Mouse (Mus musculus): ENCODE measurements around the gene Ly6g6f. TPM values are rescaled to one million over a fixed set of nuclear protein-coding genes. Genes with fewer than 3 reads are reported as not detected.

The Ly6g6f gene
- polyA plus RNA-seq, 1 experiment = 9.7 TPM

DNA sequence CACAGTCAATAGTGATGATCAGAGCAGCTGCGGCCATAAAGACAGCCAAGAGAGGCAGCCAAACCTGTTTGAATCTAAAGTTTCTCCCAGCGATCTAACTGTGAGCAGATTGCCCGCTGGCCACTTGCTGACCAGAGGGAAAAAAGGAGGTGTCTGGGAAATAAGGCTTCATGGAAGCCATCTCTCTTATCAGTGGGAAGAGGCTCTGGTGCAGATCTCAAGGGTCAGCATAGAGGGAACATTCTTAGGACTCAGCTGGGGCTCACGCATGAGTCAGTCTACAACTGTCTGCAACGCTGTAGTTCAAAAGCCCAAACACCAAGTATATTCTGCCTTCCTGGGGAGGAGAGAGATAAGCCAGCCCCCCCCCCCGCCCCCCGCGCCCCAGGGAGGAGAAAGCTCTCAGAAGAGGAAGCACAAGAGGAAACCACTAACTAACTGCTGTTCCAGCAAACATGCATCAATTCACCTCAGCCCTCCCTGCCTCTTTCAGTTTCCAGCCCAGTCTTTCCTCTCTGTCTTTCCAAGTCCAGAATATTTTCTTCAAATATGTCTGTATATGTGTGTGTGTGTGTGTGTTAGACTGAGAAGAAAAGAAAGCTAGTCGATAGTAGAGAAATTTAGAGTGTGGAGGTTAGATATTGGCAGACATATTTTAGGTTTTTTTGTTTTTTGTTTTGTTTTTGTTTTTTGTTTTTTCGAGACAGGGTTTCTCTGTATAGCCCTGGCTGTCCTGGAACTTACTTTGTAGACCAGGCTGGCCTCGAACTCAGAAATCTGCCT, 37.1 kb downstream of the Ly6g6f start:
- Histone ChIP-seq H3K4me1 (ENCODE audit: control insufficient read depth, insufficient read depth, insufficient read length) (peaks cover 26% of the 10 kb centered on the region), H3K27me3 (ENCODE audit: control insufficient read depth, insufficient read depth, low read length) (no peaks in the 10 kb centered on the region), H3K4me3 (ENCODE audit: extremely low read depth, insufficient read depth, insufficient read length) (peak overlapping the region; percentile 32; the same call in 1 of the 2 replicates), H3K27ac (ENCODE audit: insufficient read depth, low read length) (peak overlapping the region; percentile 91), H3K36me3 (ENCODE audit: control insufficient read depth, insufficient read depth, low read length) (peaks cover 8% of the 10 kb centered on the region)
- 2% methylated on average over 11 of the region's 11 CpGs for WGBS
- peak; percentile 41 to 47 for DNase-seq (ENCODE audit: low read depth in 1 of 2, low spot score in 2 of 2)
- TF ChIP-seq POLR2A (IDR thresholded peaks at IDR 0.05; ENCODE audit: low read depth, low read length) (no peak; the same call in 1 of the 2 replicates), CTCF (IDR thresholded peaks at IDR 0.05; ENCODE audit: extremely low read depth, insufficient read depth, insufficient read length, insufficient replicate concordance) (no peak)

DNA sequence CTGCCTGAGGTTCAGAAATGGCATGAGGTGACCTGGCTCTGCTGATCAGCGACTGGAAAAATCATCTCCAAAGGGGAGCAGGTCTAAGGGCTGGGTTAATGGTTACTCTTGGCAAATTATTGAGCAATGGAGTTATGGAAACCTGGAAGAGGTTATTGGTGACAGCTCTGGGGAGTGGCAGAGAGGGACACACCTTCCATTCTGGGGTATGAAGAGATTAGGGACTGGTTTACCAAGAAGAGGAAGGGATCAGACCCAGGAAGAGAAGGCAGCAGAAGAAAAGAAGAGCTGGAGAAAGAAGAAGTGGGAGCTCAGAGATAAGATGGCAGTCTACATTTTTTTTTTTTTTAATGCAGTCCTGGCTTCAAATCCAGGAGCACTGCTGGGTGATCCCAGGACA, 37.7 kb downstream of the Ly6g6f start:
- Histone ChIP-seq H3K36me3 (ENCODE audit: control insufficient read depth, insufficient read depth, low read length) (peaks cover 3% of the 10 kb centered on the region), H3K27ac (ENCODE audit: insufficient read depth, low read length) (peak overlapping the region; percentile 84), H3K4me1 (ENCODE audit: control insufficient read depth, insufficient read depth, insufficient read length) (peaks cover 25% of the 10 kb centered on the region), H3K27me3 (ENCODE audit: control insufficient read depth, insufficient read depth, low read length) (no peaks in the 10 kb centered on the region), H3K4me3 (ENCODE audit: extremely low read depth, insufficient read depth, insufficient read length) (peak overlapping the region; percentile 32; the same call in 1 of the 2 replicates)
- 22% methylated on average over 1 of the region's 1 CpGs for whole genome bisulfite sequencing
- DNase-seq (ENCODE audit: low read depth in 1 of 2, low spot score in 2 of 2) = no peak
- no peak for TF ChIP-seq POLR2A (IDR thresholded peaks at IDR 0.05; ENCODE audit: low read depth, low read length)
- TF ChIP-seq CTCF (IDR thresholded peaks at IDR 0.05; ENCODE audit: extremely low read depth, insufficient read depth, insufficient read length, insufficient replicate concordance) = no peak

DNA sequence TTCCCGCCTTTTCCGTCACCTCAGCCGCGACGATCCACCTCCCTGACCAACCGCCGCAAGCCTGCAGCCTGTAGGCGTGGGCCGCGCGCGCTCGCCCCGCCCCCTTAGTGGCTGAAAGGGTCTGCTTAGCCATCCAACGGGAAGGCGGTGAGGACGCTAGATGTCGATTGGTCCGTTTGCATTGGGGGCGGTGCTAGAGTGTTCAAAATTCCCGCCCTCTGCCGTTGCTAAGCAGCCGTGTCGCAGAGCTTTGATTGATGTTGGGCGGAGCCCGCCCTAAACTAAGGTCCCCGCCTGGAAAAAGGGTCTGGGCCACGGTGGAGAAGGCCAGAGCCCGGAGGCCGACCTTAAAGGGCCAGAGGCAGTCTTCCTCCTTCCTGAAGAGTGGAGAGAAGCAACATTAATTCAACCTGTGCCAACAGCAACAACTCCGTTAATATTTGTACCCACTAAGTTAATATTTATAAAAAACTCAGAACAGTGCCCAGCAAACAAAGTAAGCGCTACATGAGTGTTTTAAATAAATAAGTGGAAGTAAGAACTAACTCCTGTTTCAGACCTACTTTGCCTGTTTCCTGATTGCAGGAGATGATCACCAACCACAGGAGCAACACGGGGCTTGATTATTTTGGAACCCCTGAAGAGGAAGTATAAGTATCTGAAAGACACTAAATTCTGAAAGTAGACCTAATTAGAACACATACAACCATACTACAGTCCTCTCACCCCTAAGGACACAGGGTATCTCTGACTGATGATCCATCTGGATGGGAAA, 38.5 kb downstream of the Ly6g6f start, which contains the start of gene Msh5:
Gene Msh5 (minus strand): TSS at position 65 of the 775 bp plus-strand sequence.
- Histone ChIP-seq H3K36me3 (ENCODE audit: control insufficient read depth, insufficient read depth, low read length) (no peaks in the 10 kb centered on the region), H3K27ac (ENCODE audit: insufficient read depth, low read length) (peak within 1 kb of the TSS; percentile 84), H3K27me3 (ENCODE audit: control insufficient read depth, insufficient read depth, low read length) (no peaks in the 10 kb centered on the region), H3K4me1 (ENCODE audit: control insufficient read depth, insufficient read depth, insufficient read length) (peaks cover 19% of the 10 kb centered on the region), H3K4me3 (ENCODE audit: extremely low read depth, insufficient read depth, insufficient read length) (peak within 1 kb of the TSS; percentile 65)
- DNase-seq (ENCODE audit: low read depth in 1 of 2, low spot score in 2 of 2) = peak; percentile 95 to 96
- TF ChIP-seq POLR2A (IDR thresholded peaks at IDR 0.05; ENCODE audit: low read depth, low read length) = no peak
- TF ChIP-seq CTCF (IDR thresholded peaks at IDR 0.05; ENCODE audit: extremely low read depth, insufficient read depth, insufficient read length, insufficient replicate concordance) = no peak
- under 1% methylated on average over 33 of the region's 33 CpGs for WGBS

DNA sequence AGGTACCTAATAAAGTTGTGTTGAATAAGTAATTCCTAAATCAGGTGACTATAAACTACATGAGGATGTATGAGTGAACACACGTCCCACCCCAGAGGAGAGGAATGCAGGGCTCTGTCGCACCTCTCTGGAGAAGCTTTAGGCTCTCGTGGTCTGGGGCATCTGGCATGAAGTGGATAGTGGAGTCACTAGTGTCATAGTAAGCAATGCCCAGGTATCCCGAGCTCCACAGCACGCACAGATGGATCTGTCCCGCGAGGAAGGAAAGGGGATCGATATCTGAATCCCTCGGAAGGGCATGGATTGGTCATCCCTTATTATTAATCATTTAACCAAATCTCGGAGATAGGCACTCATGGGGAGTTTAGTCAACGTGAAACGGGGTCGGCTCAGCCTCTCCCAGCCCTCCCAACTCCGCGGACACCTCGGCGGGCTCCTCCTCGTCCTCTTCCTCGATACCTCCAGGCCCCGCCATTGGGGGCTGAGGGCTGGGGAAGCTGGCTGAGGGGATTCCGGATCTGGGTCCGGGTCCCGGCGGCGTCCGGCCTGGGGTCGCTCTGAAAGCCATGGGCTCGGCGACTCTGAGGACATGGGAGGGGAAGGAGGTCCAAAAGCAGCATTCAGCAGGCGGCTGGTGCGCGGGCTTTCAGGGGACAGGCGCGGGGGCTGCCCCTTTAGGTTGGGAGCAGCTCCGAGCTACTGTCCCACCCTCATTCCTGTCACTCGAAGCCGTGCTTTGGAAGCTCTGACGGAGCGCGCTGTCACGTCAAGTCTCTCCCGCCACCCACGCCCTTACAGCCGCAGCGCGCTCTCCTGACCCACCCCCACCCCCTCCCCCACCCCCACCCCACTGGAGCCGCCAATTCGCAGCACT, 39.4 kb downstream of the Ly6g6f start:
- DNase-seq (ENCODE audit: low read depth in 1 of 2, low spot score in 2 of 2) = no peak
- Histone ChIP-seq H3K4me3 (ENCODE audit: extremely low read depth, insufficient read depth, insufficient read length) (peak overlapping the region; percentile 65), H3K4me1 (ENCODE audit: control insufficient read depth, insufficient read depth, insufficient read length) (peaks cover 18% of the 10 kb centered on the region), H3K27me3 (ENCODE audit: control insufficient read depth, insufficient read depth, low read length) (no peaks in the 10 kb centered on the region), H3K36me3 (ENCODE audit: control insufficient read depth, insufficient read depth, low read length) (no peaks in the 10 kb centered on the region), H3K27ac (ENCODE audit: insufficient read depth, low read length) (peak overlapping the region; percentile 41; the same call in 1 of the 2 replicates)
- TF ChIP-seq POLR2A (IDR thresholded peaks at IDR 0.05; ENCODE audit: low read depth, low read length) = peak; percentile 17; the same call in 1 of the 2 replicates
- no peak for TF ChIP-seq CTCF (IDR thresholded peaks at IDR 0.05; ENCODE audit: extremely low read depth, insufficient read depth, insufficient read length, insufficient replicate concordance)
- 3% methylated on average over 46 of the region's 48 CpGs for WGBS

DNA sequence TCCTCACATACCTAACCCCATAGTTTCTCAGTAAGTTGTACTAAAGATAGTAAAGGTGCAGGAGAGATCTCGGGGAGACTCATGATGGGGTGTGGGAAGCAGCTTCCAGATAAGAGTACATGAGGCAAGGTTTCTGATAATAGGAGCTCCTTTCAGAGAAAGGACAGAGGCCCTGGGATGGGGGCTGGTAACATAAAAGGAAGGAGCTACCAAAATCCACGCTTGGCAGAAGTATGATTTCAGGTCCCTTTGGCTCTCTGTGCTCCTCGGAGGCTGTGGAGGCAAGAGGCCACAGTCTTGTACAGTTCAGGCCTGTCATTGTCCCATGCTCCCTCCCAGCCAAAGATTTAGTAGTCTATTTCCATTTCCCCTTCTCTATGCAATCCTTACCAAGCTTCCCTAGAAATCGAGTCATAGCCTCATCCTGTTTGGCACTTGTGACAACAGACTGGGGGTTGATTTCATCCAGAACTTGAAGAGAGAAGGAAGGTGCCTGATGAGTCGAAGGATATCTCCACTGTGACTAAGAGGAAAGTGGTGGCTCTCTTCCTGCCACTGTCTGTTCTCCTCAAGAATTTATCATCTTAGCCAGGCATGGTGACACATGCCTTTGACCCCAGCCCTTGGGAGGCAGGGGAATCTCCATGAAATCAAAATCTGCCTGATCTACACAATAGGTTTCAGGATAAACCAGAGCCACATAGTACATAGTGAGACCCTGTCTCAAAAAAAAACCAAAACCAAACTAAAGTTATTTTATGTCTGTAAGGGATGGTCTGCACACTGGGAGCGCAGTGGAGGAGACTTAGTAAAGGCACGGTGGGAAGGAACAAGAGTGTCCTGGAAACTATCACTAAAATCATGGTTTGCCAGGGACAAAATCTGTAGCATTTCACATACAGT, 40.3 kb downstream of the Ly6g6f start:
- Histone ChIP-seq H3K36me3 (ENCODE audit: control insufficient read depth, insufficient read depth, low read length) (no peaks in the 10 kb centered on the region), H3K4me3 (ENCODE audit: extremely low read depth, insufficient read depth, insufficient read length) (no peak overlapping the region), H3K27ac (ENCODE audit: insufficient read depth, low read length) (no peak overlapping the region), H3K4me1 (ENCODE audit: control insufficient read depth, insufficient read depth, insufficient read length) (peaks cover 18% of the 10 kb centered on the region), H3K27me3 (ENCODE audit: control insufficient read depth, insufficient read depth, low read length) (no peaks in the 10 kb centered on the region)
- no peak for DNase-seq (ENCODE audit: low read depth in 1 of 2, low spot score in 2 of 2)
- WGBS = 65% methylated on average over 7 of the region's 7 CpGs
- no peak for TF ChIP-seq CTCF (IDR thresholded peaks at IDR 0.05; ENCODE audit: extremely low read depth, insufficient read depth, insufficient read length, insufficient replicate concordance)
- no peak for TF ChIP-seq POLR2A (IDR thresholded peaks at IDR 0.05; ENCODE audit: low read depth, low read length)
